Mouse (Mus musculus): ENCODE measurements around the gene Fbxw28.
"Not testable (repeated sequence)": the region's sequence is repeated elsewhere in the genome, so short reads cannot be mapped to it uniquely, and the experiment has no call there.

Fbxw28 gene

DNA sequence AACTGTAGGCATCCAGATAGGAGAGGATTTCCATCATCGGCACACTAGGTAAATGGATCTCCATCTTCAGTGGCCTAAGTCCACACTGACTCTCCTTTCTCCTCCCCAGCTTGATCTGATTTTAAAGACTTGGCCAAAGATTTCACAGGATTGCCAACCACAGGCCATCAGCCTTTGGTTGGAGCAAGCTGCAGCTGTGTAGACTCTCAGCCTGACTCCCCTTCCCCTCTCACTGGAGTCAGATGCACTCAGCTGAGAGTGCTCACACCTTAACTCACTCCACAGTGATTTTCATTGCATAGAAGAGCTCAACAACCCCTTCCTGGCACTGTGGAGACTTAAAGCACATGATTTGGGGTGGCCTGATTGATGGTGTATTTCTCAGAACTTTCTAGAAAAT is at the start of gene Fbxw28:
TSS of gene Fbxw28 (minus strand) at position 101 of the 400 bp plus-strand sequence.
- not testable (repeated sequence) for DNase-seq

DNA sequence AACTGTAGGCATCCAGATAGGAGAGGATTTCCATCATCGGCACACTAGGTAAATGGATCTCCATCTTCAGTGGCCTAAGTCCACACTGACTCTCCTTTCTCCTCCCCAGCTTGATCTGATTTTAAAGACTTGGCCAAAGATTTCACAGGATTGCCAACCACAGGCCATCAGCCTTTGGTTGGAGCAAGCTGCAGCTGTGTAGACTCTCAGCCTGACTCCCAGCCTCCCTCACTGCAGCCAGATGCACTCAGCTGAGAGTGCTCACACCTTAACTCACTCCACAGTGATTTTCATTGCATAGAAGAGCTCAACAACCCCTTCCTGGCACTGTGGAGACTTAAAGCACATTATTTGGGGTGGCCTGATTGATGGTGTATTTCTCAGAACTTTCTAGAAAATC is 51.9 kb downstream of the Fbxw28 start, which contains the start of gene Fbxw14:
TSS of gene Fbxw14 (minus strand) at position 101 of the 400 bp plus-strand sequence.
- DNase-seq: not testable (repeated sequence)
